Mouse (Mus musculus) adrenal gland, postnatal 14 days (tissue): ENCODE data around the gene Efcab9. TPM values are rescaled to one million over a fixed set of nuclear protein-coding genes. Genes with fewer than 3 reads are reported as not detected.
"Not testable (repeated sequence)": the region's sequence is repeated elsewhere in the genome, so short reads cannot be mapped to it uniquely, and the experiment has no call there.

Source experiments
- DNase-seq: peaks from one replicate; pipeline ENCODE4 v3.0.0; 2021; ENCODE audit warnings: mixed read lengths
- total RNA-seq: library from RNA; stranded (reverse); gene quantifications from 2 replicates; pipeline ENCODE4 v1.2.3, GENCODE M21; 2021

The Efcab9 gene
- total RNA-seq, 1 experiment from 2014 or later, result not detected

GRCm38 (mm10) chr11:32538435-32538834, 6.6 kb upstream of the Efcab9 start:
- DNase-seq, result no peak

GRCm38 (mm10) chr11:32536954-32537353, 5.1 kb upstream of the Efcab9 start:
- DNase-seq, result no peak

- no peak for DNase-seq
Measured at GRCm38 (mm10) chr11:32535646-32536045, 3.8 kb upstream of the Efcab9 start.

GRCm38 (mm10) chr11:32534453-32535075, 2.7 kb upstream of the Efcab9 start:
- DNase-seq, result no peak

GRCm38 (mm10) chr11:32533482-32534261, 1.8 kb upstream of the Efcab9 start:
- peak; percentile 61 for DNase-seq

- peak; percentile 95 for DNase-seq
Measured at GRCm38 (mm10) chr11:32532765-32533481, 1.0 kb upstream of the Efcab9 start, which contains the start of gene Stk10. TSS of gene Stk10 (plus strand) at chr11:32533305.

GRCm38 (mm10) chr11:32530151-32530550, 1.7 kb downstream of the Efcab9 start:
- no peak for DNase-seq

GRCm38 (mm10) chr11:32527006-32527405, 4.9 kb downstream of the Efcab9 start:
- DNase-seq, result no peak

- DNase-seq, result no peak
Measured at GRCm38 (mm10) chr11:32524122-32524920, 7.6 kb downstream of the Efcab9 start.

GRCm38 (mm10) chr11:32521246-32521645, 10.6 kb downstream of the Efcab9 start:
- no peak for DNase-seq

- DNase-seq, result no peak
Measured at GRCm38 (mm10) chr11:32519354-32519753, 12.5 kb downstream of the Efcab9 start.

GRCm38 (mm10) chr11:32518770-32519169, 13.1 kb downstream of the Efcab9 start:
- no peak for DNase-seq

GRCm38 (mm10) chr11:32516916-32517712, 14.8 kb downstream of the Efcab9 start:
- no peak for DNase-seq

- DNase-seq, result no peak
Measured at GRCm38 (mm10) chr11:32516091-32516490, 15.8 kb downstream of the Efcab9 start.

- DNase-seq, result not testable (repeated sequence)
Measured at GRCm38 (mm10) chr11:32514853-32515252, 17.0 kb downstream of the Efcab9 start.

- DNase-seq, result no peak
Measured at GRCm38 (mm10) chr11:32510930-32511329, 21.0 kb downstream of the Efcab9 start.

GRCm38 (mm10) chr11:32505091-32505739, 26.7 kb downstream of the Efcab9 start:
- DNase-seq, result no peak

GRCm38 (mm10) chr11:32503711-32504110, 28.2 kb downstream of the Efcab9 start:
- DNase-seq, result no peak

- no peak for DNase-seq
Measured at GRCm38 (mm10) chr11:32499931-32500330, 31.9 kb downstream of the Efcab9 start.

- DNase-seq, result peak; percentile 46
Measured at GRCm38 (mm10) chr11:32498757-32499535, 32.9 kb downstream of the Efcab9 start.
